Mouse (Mus musculus) MEL (cell line): ENCODE results near the gene Slc34a2.

ENCODE experiments used
- ELF1 ChIP-seq: IDR thresholded peaks from 2 replicates; pipeline ENCODE4 v1.6.1; 2014; ENCODE audit warnings: low read depth, mild to moderate bottlenecking, inconsistent platforms, low read length, improper control_type of control experiment, moderate library complexity
- EP300 ChIP-seq, 2 experiments: IDR thresholded peaks; 2 replicates each; pipeline ENCODE4 v1.6.1; 2011; ENCODE audit warnings: improper control_type of control experiment in 2 of 2, low read length in 2 of 2, low read depth in 1 of 2, mild to moderate bottlenecking in 1 of 2
- JUND ChIP-seq: IDR thresholded peaks from 2 replicates; pipeline ENCODE4 v1.6.1; 2011; ENCODE audit warnings: low read depth, mild to moderate bottlenecking, improper control_type of control experiment, low read length
- POLR2AphosphoS2 ChIP-seq: IDR thresholded peaks from 2 replicates; pipeline ENCODE4 v1.6.1; 2011; ENCODE audit warnings: low read length, improper control_type of control experiment

GRCm38 (mm10) chr5:53108026-53108425 is 70.1 kb downstream of the Slc34a2 start:
- TF ChIP-seq JUND (no peak), ELF1 (no peak), POLR2AphosphoS2 (no peak), EP300 (IDR thresholded peaks at IDR 0.05; ENCODE audit: low read depth in 1 of 2, low read length in 2 of 2) (no peak)
